Mouse (Mus musculus) midbrain, embryonic 10.5 days (tissue): ENCODE measurements around the gene Jpt1. TPM values are rescaled to one million over a fixed set of nuclear protein-coding genes. Genes with fewer than 3 reads are reported as not detected.
A peak's percentile ranks its signal among the peaks of the same experiment; 100 is the strongest.
"Not testable (repeated sequence)": the region's sequence is repeated elsewhere in the genome, so short reads cannot be mapped to it uniquely, and the experiment has no call there.

Experiments used
- DNase-seq: peaks from one replicate; pipeline ENCODE4 v3.0.0-alpha.2; 2017; ENCODE audit warnings: low spot score
- H3K27ac ChIP-seq: fragments of 300-500 bp; sonication (generic); replicated peaks from 2 replicates; pipeline ENCODE4 v1.5.1; 2016; ENCODE audit warnings: mild to moderate bottlenecking
- H3K27me3 ChIP-seq: fragments of 300-500 bp; sonication (generic); 2 replicates; pipeline ENCODE4 v1.6.1; 2016; ENCODE audit warnings: low read depth, mild to moderate bottlenecking; ENCODE audit not compliant: poor library complexity, severe bottlenecking
- H3K36me3 ChIP-seq: fragments of 300-500 bp; sonication (generic); 2 replicates; pipeline ENCODE4 v1.6.1; 2016; ENCODE audit warnings: mild to moderate bottlenecking, moderate library complexity
- H3K4me1 ChIP-seq: fragments of 300-500 bp; sonication (generic); 2 replicates; pipeline ENCODE4 v1.6.1; 2016
- H3K4me3 ChIP-seq: fragments of 300-500 bp; sonication (generic); 2 replicates; pipeline ENCODE4 v1.5.1; 2016; ENCODE audit warnings: mild to moderate bottlenecking, moderate library complexity
- H3K9me3 ChIP-seq: fragments of 300-500 bp; sonication (generic); replicated peaks from 2 replicates; pipeline ENCODE4 v1.6.1; 2016; ENCODE audit warnings: mild to moderate bottlenecking
- WGBS: fragments of 180-500 bp; shearing (Covaris S2); methylation state at CpG from one replicate; pipeline ENCODE4 v1.1.7; 2016; 5-methylcytosine and 5-hydroxymethylcytosine counted together
- polyA plus RNA-seq: library from polyadenylated mRNA; unstranded; fragments of >200 nt; fragmentation: Nextera tagmentation; extraction: Ambion mirVana; gene quantifications from 2 replicates; pipeline ENCODE4 v1.2.1, GENCODE M21; 2016

Jpt1 gene
- polyA plus RNA-seq, 1 experiment from 2014 or later = 780 TPM

DNA sequence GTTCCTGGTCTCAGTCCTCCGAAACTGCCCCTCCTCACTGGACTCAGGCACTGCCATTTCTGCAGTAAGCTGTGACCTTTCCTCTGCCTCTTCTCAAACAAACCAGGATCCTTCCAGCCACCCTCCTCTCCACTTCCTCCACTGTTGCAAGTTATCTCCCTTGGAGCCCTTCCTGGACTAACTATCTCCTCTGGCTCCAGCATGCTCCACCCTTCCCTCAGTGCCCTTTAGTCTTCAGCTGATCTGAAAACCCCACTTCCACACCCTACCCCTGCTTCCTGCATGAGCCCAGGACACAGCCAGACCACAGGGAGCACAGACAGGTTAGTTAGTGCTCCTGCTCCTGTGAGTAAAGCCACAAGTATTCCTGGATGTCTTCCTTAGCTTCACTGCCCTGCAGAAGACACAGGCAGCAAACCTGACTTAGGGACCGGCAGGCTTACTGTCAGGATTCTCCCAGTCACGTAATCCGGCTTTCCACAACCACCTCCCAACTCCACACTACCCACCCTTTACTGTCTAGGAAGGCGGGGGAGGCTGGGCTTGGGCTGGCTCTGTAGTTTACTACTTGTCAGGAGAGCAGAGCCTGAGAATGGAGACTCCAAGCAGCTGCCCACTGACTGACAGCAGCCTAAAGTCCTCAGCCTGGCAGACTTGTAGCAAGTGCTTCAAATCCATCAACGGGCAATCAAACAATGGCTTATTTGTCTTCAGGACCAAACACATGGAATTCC, 4.2 kb downstream of the Jpt1 start:
- H3K4me3 ChIP-seq = peak overlapping the region; percentile 100
- H3K27ac ChIP-seq = peak overlapping the region; percentile 33; the same call in 1 of the 2 replicates
- DNase-seq = no peak
- no peaks in the 10 kb centered on the region for H3K27me3 ChIP-seq
- peaks cover 39% of the 10 kb centered on the region for H3K36me3 ChIP-seq
- 60% methylated on average over 6 of the region's 6 CpGs for WGBS
- H3K4me1 ChIP-seq = peaks cover 77% of the 10 kb centered on the region
- H3K9me3 ChIP-seq = no peaks in the 10 kb centered on the region

DNA sequence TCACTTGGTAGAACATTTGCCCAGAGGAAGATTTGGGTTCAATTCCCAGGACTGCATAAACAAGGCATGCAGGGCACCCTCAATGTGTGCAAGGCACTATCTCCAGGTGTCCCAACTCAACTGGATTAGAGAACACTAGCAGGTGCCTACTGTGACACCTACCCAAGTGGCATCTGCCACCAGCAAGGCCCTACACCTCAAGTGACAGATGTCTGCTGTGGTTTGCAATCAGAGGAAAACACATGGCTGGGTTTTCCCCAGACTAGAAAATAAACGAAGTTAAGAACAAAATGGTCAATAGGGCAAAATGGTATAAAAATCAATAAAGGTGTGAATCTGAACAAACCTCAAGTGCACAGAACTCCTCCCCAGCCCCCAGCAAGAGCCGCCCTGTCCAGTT, 6.1 kb downstream of the Jpt1 start:
- Histone ChIP-seq H3K27ac (no peak overlapping the region), H3K9me3 (no peaks in the 10 kb centered on the region), H3K36me3 (peaks cover 56% of the 10 kb centered on the region), H3K27me3 (no peaks in the 10 kb centered on the region), H3K4me1 (peaks cover 72% of the 10 kb centered on the region), H3K4me3 (no peak overlapping the region)
- no peak for DNase-seq
- 95% methylated on average over 2 of the region's 2 CpGs for WGBS

DNA sequence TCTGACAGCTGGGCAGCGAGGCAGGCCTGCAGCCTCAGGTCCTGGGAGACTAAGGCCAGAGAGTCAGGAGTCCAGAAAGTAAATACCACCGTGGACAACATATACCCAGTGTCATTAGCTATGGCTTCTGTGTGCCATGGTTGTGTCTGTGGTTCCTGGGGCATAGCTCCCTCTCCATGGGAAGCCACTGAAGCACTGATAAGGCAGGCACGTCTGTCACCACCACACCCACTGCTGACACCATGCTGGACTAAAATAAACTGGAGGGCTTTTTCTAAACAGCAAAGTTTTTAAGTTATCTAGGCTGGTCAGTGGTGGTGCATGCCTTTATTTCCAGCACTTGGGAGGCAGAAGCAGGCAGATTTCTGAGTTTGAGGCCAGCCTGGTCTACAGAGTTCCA, 7.6 kb downstream of the Jpt1 start:
- Histone ChIP-seq H3K36me3 (peaks cover 70% of the 10 kb centered on the region), H3K4me3 (0 out of 2 replicates have a peak overlapping the region, but pooled peaks have one; percentile 2), H3K9me3 (no peaks in the 10 kb centered on the region), H3K4me1 (peaks cover 58% of the 10 kb centered on the region), H3K27me3 (no peaks in the 10 kb centered on the region), H3K27ac (no peak overlapping the region)
- DNase-seq = no peak
- WGBS = 79% methylated on average over 3 of the region's 3 CpGs

DNA sequence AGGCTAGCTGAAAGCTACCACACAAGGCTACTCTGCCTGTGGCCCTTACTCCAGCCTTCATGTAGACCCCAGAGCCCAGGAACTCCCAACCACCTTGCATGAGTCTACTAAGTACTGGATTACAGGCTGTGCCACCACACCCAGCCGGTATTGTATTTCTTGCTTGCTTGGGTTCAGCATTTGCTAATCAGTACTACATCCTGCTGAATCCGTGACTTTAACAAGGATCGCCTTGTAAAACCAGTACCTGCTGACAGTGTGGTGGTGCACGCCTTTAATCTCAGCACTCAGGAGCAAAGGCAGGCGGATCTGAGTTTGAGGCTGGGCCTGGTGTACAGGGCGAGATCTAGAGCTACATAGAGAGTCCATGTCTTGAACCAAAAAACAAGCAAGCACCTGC, 11.6 kb downstream of the Jpt1 start:
- Histone ChIP-seq H3K27ac (no peak overlapping the region), H3K27me3 (no peaks in the 10 kb centered on the region), H3K9me3 (no peaks in the 10 kb centered on the region), H3K36me3 (peaks cover 96% of the 10 kb centered on the region), H3K4me3 (no peak overlapping the region), H3K4me1 (peaks cover 23% of the 10 kb centered on the region)
- 94% methylated on average over 6 of the region's 6 CpGs for WGBS
- DNase-seq = no peak

DNA sequence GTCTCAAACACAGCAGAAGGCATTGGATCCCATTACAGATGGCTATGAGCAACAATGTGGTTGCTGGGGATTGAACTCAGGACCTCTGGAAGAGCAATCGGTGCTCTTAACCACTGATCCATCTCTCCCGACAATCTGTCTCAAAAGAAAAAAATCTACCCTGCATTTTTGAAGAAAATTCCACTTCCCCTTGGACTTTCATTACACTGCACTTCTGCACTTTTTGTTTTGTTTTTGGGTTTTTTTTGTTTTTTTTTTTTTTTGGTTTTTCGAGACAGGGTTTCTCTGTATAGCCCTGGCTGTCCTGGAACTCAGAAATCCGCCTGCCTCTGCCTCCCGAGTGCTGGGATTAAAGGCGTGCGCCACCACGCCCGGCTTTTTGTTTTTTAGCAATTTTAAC, 17.6 kb downstream of the Jpt1 start:
- 91% methylated on average over 9 of the region's 9 CpGs for WGBS
- not testable (repeated sequence) for DNase-seq, H3K9me3 ChIP-seq, H3K27ac ChIP-seq, H3K4me3 ChIP-seq, H3K27me3 ChIP-seq
- Histone ChIP-seq H3K4me1 (peaks cover 12% of the 10 kb centered on the region), H3K36me3 (peaks cover 53% of the 10 kb centered on the region)

DNA sequence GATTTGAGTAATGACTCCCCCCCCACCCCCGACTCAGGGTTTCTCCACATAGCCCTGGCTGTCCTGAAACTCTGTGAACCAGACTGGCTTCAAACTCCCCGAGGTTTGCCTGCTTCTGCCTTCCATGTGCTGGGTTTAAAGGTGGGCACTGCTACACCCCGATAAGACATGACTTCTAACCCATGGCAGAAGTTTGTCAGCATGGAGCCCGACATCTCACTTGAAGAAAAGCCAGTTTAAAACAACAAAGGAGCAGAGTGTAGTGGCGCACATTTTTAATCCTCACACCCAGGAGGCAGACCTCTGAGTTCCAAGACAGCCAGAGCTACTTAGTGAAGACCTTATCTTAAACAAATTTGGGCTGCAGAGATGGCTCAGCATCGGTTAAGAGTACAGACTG, 21.8 kb downstream of the Jpt1 start:
- no peak for DNase-seq
- Histone ChIP-seq H3K36me3 (peaks cover 27% of the 10 kb centered on the region), H3K4me3 (peak overlapping the region; percentile 81), H3K27me3 (peaks cover 8% of the 10 kb centered on the region; the same call in 1 of the 2 replicates), H3K4me1 (peaks cover 32% of the 10 kb centered on the region), H3K27ac (peak overlapping the region; percentile 90; the same call in 1 of the 2 replicates), H3K9me3 (no peaks in the 10 kb centered on the region)
- WGBS = 40% methylated on average over 6 of the region's 6 CpGs

DNA sequence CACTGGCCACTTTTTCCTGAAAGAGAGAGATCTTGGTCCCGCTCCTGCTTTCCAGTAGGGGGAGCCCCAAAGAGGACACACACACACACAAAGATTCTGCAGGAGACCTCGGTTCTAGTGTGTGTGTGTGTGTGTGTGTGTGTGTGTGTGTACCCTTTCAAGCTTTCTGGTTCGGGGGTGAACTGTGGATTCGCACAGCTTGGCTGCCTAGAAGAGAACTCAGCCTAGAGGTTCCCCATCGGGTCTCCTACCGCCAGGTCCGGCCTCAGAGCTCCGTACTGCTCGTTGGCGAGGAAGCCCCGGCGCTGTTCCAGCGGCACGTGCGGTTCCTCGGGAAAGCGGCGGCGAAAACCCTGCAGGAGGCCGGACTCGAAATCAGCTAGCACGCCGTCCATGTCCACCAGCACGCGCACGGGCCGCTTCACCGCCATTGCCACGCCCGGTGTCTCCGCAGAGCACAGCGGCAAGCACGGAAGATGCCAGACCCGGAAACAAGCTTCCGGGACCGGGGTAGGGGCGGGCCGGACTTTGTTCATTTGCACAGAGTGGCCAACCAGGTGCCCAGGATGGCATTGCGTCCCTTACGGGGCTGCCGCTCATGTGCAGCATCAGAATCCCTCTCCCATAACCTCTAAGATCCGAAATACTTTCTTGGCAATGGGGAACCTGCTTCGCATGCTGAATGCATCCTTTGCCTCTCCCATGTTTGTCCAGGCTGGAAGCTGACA, 22.7 kb downstream of the Jpt1 start, which contains the start of gene Nt5c:
TSS of gene Nt5c (minus strand) at position 507 of the 728 bp plus-strand sequence.
- H3K27ac ChIP-seq = peak within 1 kb of the TSS; percentile 90
- H3K27me3 ChIP-seq = peaks cover 8% of the 10 kb centered on the region; the same call in 1 of the 2 replicates
- peak; percentile 85 for DNase-seq
- WGBS = under 1% methylated on average over 43 of the region's 43 CpGs
- H3K36me3 ChIP-seq = peaks cover 19% of the 10 kb centered on the region
- no peaks in the 10 kb centered on the region for H3K9me3 ChIP-seq
- H3K4me1 ChIP-seq = peaks cover 32% of the 10 kb centered on the region
- peak within 1 kb of the TSS; percentile 81 for H3K4me3 ChIP-seq

DNA sequence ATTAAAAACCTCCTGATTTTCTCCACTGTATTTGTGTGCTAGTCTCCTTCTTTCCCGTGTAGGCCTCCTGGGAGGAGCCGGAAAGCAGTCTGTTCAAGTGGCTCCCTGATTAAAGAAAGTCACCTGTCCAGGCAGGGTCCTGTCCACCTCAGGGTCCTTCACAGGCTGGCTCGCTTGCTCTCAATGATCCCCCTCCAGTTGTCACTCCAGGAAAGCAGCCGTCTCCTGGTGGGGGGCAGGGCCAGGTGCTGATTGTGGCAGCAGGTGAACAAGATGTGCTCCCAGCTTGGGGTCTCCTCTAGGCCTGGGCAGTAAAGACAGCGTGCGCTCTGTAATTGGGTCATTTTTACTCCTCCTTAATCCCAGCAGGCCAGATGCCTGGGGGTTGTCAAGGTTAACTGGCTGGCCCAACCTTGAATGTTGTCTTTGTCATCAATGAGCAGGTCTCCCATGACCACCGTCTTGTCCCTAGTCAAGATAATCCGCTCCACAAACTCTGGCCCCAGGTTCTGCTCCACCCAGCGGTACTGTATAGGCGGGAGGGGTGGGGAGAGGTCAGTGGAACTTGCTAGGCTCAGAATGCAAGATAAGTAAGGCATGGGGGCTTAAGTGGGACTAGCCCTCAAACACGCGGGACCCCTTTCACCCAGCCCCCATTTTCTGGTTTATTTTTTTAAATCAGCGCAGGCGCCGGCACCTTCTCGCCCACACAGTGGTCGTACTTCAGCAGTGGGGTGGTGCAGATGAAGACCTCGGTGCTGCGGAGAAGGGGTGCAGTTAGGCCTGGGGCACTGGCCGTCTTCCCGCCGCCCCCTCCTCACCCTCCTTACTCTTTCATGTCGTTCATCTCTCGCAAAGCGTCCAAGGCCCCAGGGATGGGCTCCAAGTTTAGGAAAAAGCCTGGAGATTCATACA, 23.5 kb downstream of the Jpt1 start:
- H3K27ac ChIP-seq = peak overlapping the region; percentile 90
- peaks cover 36% of the 10 kb centered on the region for H3K4me1 ChIP-seq
- WGBS = 28% methylated on average over 25 of the region's 25 CpGs
- peaks cover 16% of the 10 kb centered on the region for H3K36me3 ChIP-seq
- peak overlapping the region; percentile 81 for H3K4me3 ChIP-seq
- peaks cover 8% of the 10 kb centered on the region; the same call in 1 of the 2 replicates for H3K27me3 ChIP-seq
- H3K9me3 ChIP-seq = no peaks in the 10 kb centered on the region
- peak; percentile 47 for DNase-seq

DNA sequence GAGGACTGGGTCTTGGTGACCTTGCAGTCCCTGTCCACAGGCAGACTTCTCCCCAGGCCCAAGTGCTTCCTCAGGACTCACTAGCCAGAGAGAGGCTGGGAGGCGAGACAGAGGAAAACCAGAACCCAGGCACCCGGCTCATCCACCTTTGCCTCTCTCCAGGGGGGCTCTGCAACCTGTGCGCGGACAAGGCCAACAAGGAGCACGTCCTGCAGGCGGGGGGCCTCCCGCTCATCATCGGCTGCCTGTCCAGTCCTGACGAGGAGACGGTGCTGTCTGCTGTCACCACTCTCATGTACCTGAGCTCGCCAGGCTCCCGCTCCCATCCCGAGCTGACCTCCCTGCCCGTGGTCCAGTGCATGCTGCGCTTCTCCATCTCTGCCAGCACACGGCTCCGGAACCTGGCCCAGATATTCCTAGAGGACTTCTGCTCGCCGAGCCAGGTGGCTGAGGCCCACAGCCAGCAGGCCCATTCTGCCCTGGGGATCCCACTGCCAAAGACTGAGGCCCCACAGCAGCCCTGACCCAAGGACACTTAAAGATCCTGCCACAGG, 25.6 kb downstream of the Jpt1 start:
- Histone ChIP-seq H3K9me3 (no peaks in the 10 kb centered on the region), H3K4me1 (peaks cover 48% of the 10 kb centered on the region), H3K27ac (no peak overlapping the region), H3K36me3 (peaks cover 16% of the 10 kb centered on the region), H3K4me3 (no peak overlapping the region), H3K27me3 (peaks cover 8% of the 10 kb centered on the region; the same call in 1 of the 2 replicates)
- no peak for DNase-seq
- WGBS = 85% methylated on average over 19 of the region's 19 CpGs

DNA sequence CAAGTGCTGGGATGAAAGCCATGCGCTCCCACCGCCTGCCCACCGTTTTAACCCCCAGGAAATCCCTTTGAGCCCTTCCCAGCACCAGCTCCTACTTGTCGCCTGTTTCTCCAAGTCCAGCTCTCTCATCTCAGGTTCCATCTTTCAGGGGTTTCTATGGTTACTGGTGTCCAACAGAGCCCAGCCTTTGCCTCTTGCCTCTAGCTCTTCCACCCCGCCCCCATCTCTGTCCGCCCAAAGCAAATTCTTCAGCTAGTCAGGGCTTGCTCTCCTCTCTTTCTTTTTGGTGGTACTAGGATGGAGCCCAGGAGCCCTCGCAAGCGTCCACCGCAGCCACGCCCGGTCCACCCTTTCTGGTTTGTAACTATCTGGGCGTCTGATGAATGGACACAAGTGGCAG, 29.0 kb downstream of the Jpt1 start:
- peaks cover 25% of the 10 kb centered on the region for H3K4me1 ChIP-seq
- peak; percentile 67 for DNase-seq
- H3K36me3 ChIP-seq = peaks cover 16% of the 10 kb centered on the region
- no peaks in the 10 kb centered on the region for H3K27me3 ChIP-seq
- H3K27ac ChIP-seq = peak overlapping the region; percentile 64
- H3K4me3 ChIP-seq = peak overlapping the region; percentile 23; the same call in 1 of the 2 replicates
- H3K9me3 ChIP-seq = no peaks in the 10 kb centered on the region
- WGBS = 37% methylated on average over 12 of the region's 12 CpGs

DNA sequence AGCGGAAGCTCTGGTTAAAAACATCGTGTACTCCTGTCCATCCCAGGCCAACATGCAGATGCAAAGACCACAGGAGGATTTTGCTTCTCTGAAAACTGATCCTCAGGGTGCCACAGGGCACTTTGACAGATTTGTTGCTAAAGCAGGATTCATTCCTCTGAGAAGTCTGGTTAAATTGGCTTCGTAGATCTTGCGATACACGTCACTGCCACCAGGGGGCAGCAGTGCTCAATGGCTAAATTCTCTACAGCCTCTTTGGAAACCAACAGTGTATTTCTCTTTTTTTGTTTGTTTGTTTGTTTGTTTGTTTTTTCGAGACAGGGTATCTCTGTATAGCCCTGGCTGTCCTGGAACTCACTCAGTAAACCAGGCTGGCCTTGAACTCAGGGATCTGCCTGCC, 30.5 kb downstream of the Jpt1 start:
- 18% methylated on average over 6 of the region's 6 CpGs for WGBS
- no peak overlapping the region for H3K27ac ChIP-seq
- H3K27me3 ChIP-seq = no peaks in the 10 kb centered on the region
- H3K4me1 ChIP-seq = peaks cover 18% of the 10 kb centered on the region
- H3K4me3 ChIP-seq = no peak overlapping the region
- H3K36me3 ChIP-seq = peaks cover 6% of the 10 kb centered on the region
- no peaks in the 10 kb centered on the region for H3K9me3 ChIP-seq
- peak; percentile 69 for DNase-seq

DNA sequence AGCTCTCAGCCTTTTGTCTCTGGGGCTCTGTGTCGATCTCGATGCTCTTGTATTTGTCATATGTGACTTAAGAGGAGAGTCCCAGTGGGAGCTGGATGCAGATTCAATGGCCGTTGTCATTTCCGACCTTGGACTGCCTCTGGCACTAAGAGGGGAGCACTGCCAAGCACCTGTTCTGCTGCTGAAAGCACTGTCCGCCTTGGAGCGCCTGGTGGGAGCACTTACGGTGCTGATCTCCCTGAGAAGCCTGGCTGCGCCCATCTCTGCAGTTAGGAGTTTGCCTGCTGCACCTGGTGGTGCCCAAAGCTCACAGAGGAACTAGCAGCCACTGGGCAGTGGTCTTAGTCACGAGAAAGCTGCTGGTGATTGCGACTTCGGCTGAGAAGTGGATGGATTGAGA, 30.9 kb downstream of the Jpt1 start:
- no peak for DNase-seq
- no peak overlapping the region for H3K4me3 ChIP-seq
- H3K27ac ChIP-seq = no peak overlapping the region
- H3K4me1 ChIP-seq = peaks cover 18% of the 10 kb centered on the region
- H3K9me3 ChIP-seq = no peaks in the 10 kb centered on the region
- peaks cover 3% of the 10 kb centered on the region for H3K36me3 ChIP-seq
- WGBS = 75% methylated on average over 11 of the region's 11 CpGs
- no peaks in the 10 kb centered on the region for H3K27me3 ChIP-seq
